Mouse (Mus musculus): ENCODE measurements around the gene Lrrc28. TPM values are rescaled to one million over a fixed set of nuclear protein-coding genes. Genes with fewer than 3 reads are reported as not detected.

Lrrc28 gene
- polyA plus RNA-seq, 1 experiment from 2014 or later, result 10.3 TPM

- H3K9me3 ChIP-seq (replicated peaks), result no peaks in the 10 kb centered on the region
- 31% methylated on average over 10 of the region's 10 CpGs for WGBS
- peak; percentile 69; the same call in 1 of the 2 replicates for ATAC-seq (ENCODE audit: insufficient number of reproducible peaks, low FRiP score)
- H3K4me3 ChIP-seq, result no peak overlapping the region
- no peaks in the 10 kb centered on the region for H3K36me3 ChIP-seq
- H3K4me2 ChIP-seq, result peak overlapping the region; percentile 4; the same call in 1 of the 2 replicates
- no peaks in the 10 kb centered on the region for H3K27me3 ChIP-seq (replicated peaks)
- no peak overlapping the region for H3K27ac ChIP-seq (ENCODE audit: poor library complexity, severe bottlenecking)
- peaks cover 15% of the 10 kb centered on the region for H3K4me1 ChIP-seq (replicated peaks)
- no peak overlapping the region for H3K9ac ChIP-seq
These were observed 130.2 kb downstream of the Lrrc28 start for GRCm38 (mm10) chr7:67514893-67515292.

- Histone ChIP-seq H3K4me2 (no peak overlapping the region), H3K36me3 (no peaks in the 10 kb centered on the region), H3K4me3 (no peak overlapping the region), H3K4me1 (replicated peaks) (peaks cover 12% of the 10 kb centered on the region), H3K9me3 (replicated peaks) (no peaks in the 10 kb centered on the region), H3K27me3 (replicated peaks) (no peaks in the 10 kb centered on the region), H3K9ac (no peak overlapping the region), H3K27ac (ENCODE audit: poor library complexity, severe bottlenecking) (no peak overlapping the region)
- no peak for ATAC-seq (ENCODE audit: insufficient number of reproducible peaks, low FRiP score)
- WGBS, result 65% methylated on average over 4 of the region's 4 CpGs
These were observed 130.7 kb downstream of the Lrrc28 start for GRCm38 (mm10) chr7:67514380-67514779.

- H3K4me2 ChIP-seq, result no peak overlapping the region
- no peaks in the 10 kb centered on the region for H3K9me3 ChIP-seq (replicated peaks)
- H3K4me3 ChIP-seq, result no peak overlapping the region
- no peak overlapping the region for H3K27ac ChIP-seq (ENCODE audit: poor library complexity, severe bottlenecking)
- H3K27me3 ChIP-seq (replicated peaks), result no peaks in the 10 kb centered on the region
- ATAC-seq (ENCODE audit: insufficient number of reproducible peaks, low FRiP score), result no peak
- 86% methylated on average over 4 of the region's 4 CpGs for WGBS
- peaks cover 12% of the 10 kb centered on the region for H3K4me1 ChIP-seq (replicated peaks)
- no peaks in the 10 kb centered on the region for H3K36me3 ChIP-seq
- no peak overlapping the region for H3K9ac ChIP-seq
These were observed 131.4 kb downstream of the Lrrc28 start for GRCm38 (mm10) chr7:67513656-67514055.

- no peak overlapping the region for H3K9ac ChIP-seq
- no peaks in the 10 kb centered on the region for H3K9me3 ChIP-seq (replicated peaks)
- no peak overlapping the region for H3K4me3 ChIP-seq
- H3K36me3 ChIP-seq, result no peaks in the 10 kb centered on the region
- H3K27ac ChIP-seq (ENCODE audit: poor library complexity, severe bottlenecking), result no peak overlapping the region
- ATAC-seq (ENCODE audit: insufficient number of reproducible peaks, low FRiP score), result no peak
- no peaks in the 10 kb centered on the region for H3K27me3 ChIP-seq (replicated peaks)
- no peak overlapping the region for H3K4me2 ChIP-seq
- H3K4me1 ChIP-seq (replicated peaks), result peaks cover 12% of the 10 kb centered on the region
- 84% methylated on average over 7 of the region's 7 CpGs for WGBS
These were observed 133.5 kb downstream of the Lrrc28 start for GRCm38 (mm10) chr7:67511606-67512005.

- no peaks in the 10 kb centered on the region for H3K9me3 ChIP-seq (replicated peaks)
- no peaks in the 10 kb centered on the region for H3K36me3 ChIP-seq
- no peak for ATAC-seq (ENCODE audit: insufficient number of reproducible peaks, low FRiP score)
- H3K4me1 ChIP-seq (replicated peaks), result peaks cover 11% of the 10 kb centered on the region
- no peak overlapping the region for H3K4me3 ChIP-seq
- H3K9ac ChIP-seq, result no peak overlapping the region
- 44% methylated on average over 7 of the region's 7 CpGs for WGBS
- no peaks in the 10 kb centered on the region for H3K27me3 ChIP-seq (replicated peaks)
- H3K4me2 ChIP-seq, result no peak overlapping the region
- H3K27ac ChIP-seq (ENCODE audit: poor library complexity, severe bottlenecking), result no peak overlapping the region
These were observed 141.6 kb downstream of the Lrrc28 start for GRCm38 (mm10) chr7:67503281-67504010.

GRCm38 (mm10) chr7:67502631-67503030 lies 142.4 kb downstream of the Lrrc28 start:
- ATAC-seq (ENCODE audit: insufficient number of reproducible peaks, low FRiP score), result no peak
- Histone ChIP-seq H3K4me3 (no peak overlapping the region), H3K9ac (no peak overlapping the region), H3K4me2 (no peak overlapping the region), H3K4me1 (replicated peaks) (peaks cover 11% of the 10 kb centered on the region), H3K27ac (ENCODE audit: poor library complexity, severe bottlenecking) (no peak overlapping the region), H3K27me3 (replicated peaks) (no peaks in the 10 kb centered on the region), H3K36me3 (no peaks in the 10 kb centered on the region), H3K9me3 (replicated peaks) (no peaks in the 10 kb centered on the region)
- 66% methylated on average over 4 of the region's 4 CpGs for WGBS

GRCm38 (mm10) chr7:67500878-67501277 lies 144.2 kb downstream of the Lrrc28 start:
- Histone ChIP-seq H3K4me2 (no peak overlapping the region), H3K9me3 (replicated peaks) (no peaks in the 10 kb centered on the region), H3K27me3 (replicated peaks) (no peaks in the 10 kb centered on the region), H3K9ac (no peak overlapping the region), H3K4me1 (replicated peaks) (peaks cover 11% of the 10 kb centered on the region), H3K27ac (ENCODE audit: poor library complexity, severe bottlenecking) (no peak overlapping the region), H3K4me3 (no peak overlapping the region), H3K36me3 (no peaks in the 10 kb centered on the region)
- WGBS, result 67% methylated on average over 5 of the region's 5 CpGs
- no peak for ATAC-seq (ENCODE audit: insufficient number of reproducible peaks, low FRiP score)

GRCm38 (mm10) chr7:67500076-67500828 lies 144.8 kb downstream of the Lrrc28 start:
- no peaks in the 10 kb centered on the region for H3K9me3 ChIP-seq (replicated peaks)
- H3K4me1 ChIP-seq (replicated peaks), result peaks cover 14% of the 10 kb centered on the region
- no peak overlapping the region for H3K4me3 ChIP-seq
- no peak for ATAC-seq (ENCODE audit: insufficient number of reproducible peaks, low FRiP score)
- H3K9ac ChIP-seq, result no peak overlapping the region
- H3K4me2 ChIP-seq, result no peak overlapping the region
- no peaks in the 10 kb centered on the region for H3K27me3 ChIP-seq (replicated peaks)
- no peak overlapping the region for H3K27ac ChIP-seq (ENCODE audit: poor library complexity, severe bottlenecking)
- no peaks in the 10 kb centered on the region for H3K36me3 ChIP-seq
- 64% methylated on average over 11 of the region's 11 CpGs for WGBS

- H3K4me2 ChIP-seq, result no peak overlapping the region
- no peaks in the 10 kb centered on the region for H3K27me3 ChIP-seq (replicated peaks)
- peaks cover 21% of the 10 kb centered on the region for H3K4me1 ChIP-seq (replicated peaks)
- H3K27ac ChIP-seq (ENCODE audit: poor library complexity, severe bottlenecking), result no peak overlapping the region
- ATAC-seq (ENCODE audit: insufficient number of reproducible peaks, low FRiP score), result no peak
- H3K9ac ChIP-seq, result no peak overlapping the region
- no peaks in the 10 kb centered on the region for H3K9me3 ChIP-seq (replicated peaks)
- no peak overlapping the region for H3K4me3 ChIP-seq
- H3K36me3 ChIP-seq, result no peaks in the 10 kb centered on the region
- 78% methylated on average over 7 of the region's 7 CpGs for WGBS
These were observed 145.6 kb downstream of the Lrrc28 start for GRCm38 (mm10) chr7:67499516-67499915.

- no peak overlapping the region for H3K4me3 ChIP-seq
- peaks cover 12% of the 10 kb centered on the region; the same call in 1 of the 2 replicates for H3K4me1 ChIP-seq (replicated peaks)
- no peaks in the 10 kb centered on the region for H3K9me3 ChIP-seq (replicated peaks)
- no peak overlapping the region for H3K9ac ChIP-seq
- no peak for ATAC-seq (ENCODE audit: insufficient number of reproducible peaks, low FRiP score)
- H3K4me2 ChIP-seq, result no peak overlapping the region
- H3K36me3 ChIP-seq, result no peaks in the 10 kb centered on the region
- WGBS, result 63% methylated on average over 9 of the region's 9 CpGs
- no peak overlapping the region for H3K27ac ChIP-seq (ENCODE audit: poor library complexity, severe bottlenecking)
- H3K27me3 ChIP-seq (replicated peaks), result no peaks in the 10 kb centered on the region
These were observed 151.0 kb downstream of the Lrrc28 start for GRCm38 (mm10) chr7:67493795-67494687.
